Mouse (Mus musculus): Measurements from ENCODE around the gene Ubr4. TPM values are rescaled to one million over a fixed set of nuclear protein-coding genes. Genes with fewer than 3 reads are reported as not detected.

The Ubr4 gene
- polyA plus RNA-seq, 1 experiment from 2014 or later: 63.1 TPM

- H3K9me3 ChIP-seq (replicated peaks; ENCODE audit: control insufficient read depth, low read length): no peaks in the 10 kb centered on the region
Observed at GRCm38 (mm10) chr4:139312632-139313031, 39.8 kb upstream of the Ubr4 start.

GRCm38 (mm10) chr4:139318449-139318848 is 34.0 kb upstream of the Ubr4 start:
- no peak overlapping the region for H3K4me3 ChIP-seq (ENCODE audit: low read depth, low read length)
- no peak overlapping the region for H3K4me2 ChIP-seq (ENCODE audit: low read depth, low read length)
- H3K4me1 ChIP-seq (ENCODE audit: control insufficient read depth, insufficient read depth, low read length): no peaks in the 10 kb centered on the region
- H3K9ac ChIP-seq (replicated peaks; ENCODE audit: low read length): no peak overlapping the region
- DNase-seq (ENCODE audit: low spot score): no peak
- no peak overlapping the region for H3K27ac ChIP-seq (replicated peaks; ENCODE audit: low read depth, low read length)
- 88% methylated on average over 11 of the region's 11 CpGs for WGBS
- no peaks in the 10 kb centered on the region for H3K27me3 ChIP-seq (ENCODE audit: control insufficient read depth, insufficient read depth, low read length)
- no peaks in the 10 kb centered on the region for H3K9me3 ChIP-seq (replicated peaks; ENCODE audit: control insufficient read depth, low read length)
- ATAC-seq (replicated peaks; ENCODE audit: insufficient number of reproducible peaks, low FRiP score, low TSS enrichment, low read depth): no peak
- H3K36me3 ChIP-seq (replicated peaks; ENCODE audit: control insufficient read depth, insufficient read depth, low read depth, low read length): peaks cover 5% of the 10 kb centered on the region

More at GRCm38 (mm10) chr4:139312632-139313031, 39.8 kb upstream of the Ubr4 start:
- 0 out of 2 replicates have a peak, but pooled peaks cover 2% of the 10 kb centered on the region for H3K27me3 ChIP-seq (ENCODE audit: control insufficient read depth, insufficient read depth, low read length)
- DNase-seq (ENCODE audit: low spot score): peak; percentile 60
- no peak overlapping the region for H3K9ac ChIP-seq (replicated peaks; ENCODE audit: low read length)
- peaks cover 3% of the 10 kb centered on the region; the same call in 1 of the 2 replicates for H3K36me3 ChIP-seq (replicated peaks; ENCODE audit: control insufficient read depth, insufficient read depth, low read depth, low read length)
- no peak overlapping the region for H3K4me3 ChIP-seq (ENCODE audit: low read depth, low read length)
- H3K4me1 ChIP-seq (ENCODE audit: control insufficient read depth, insufficient read depth, low read length): no peaks in the 10 kb centered on the region
- WGBS: 54% methylated on average over 4 of the region's 4 CpGs
- no peak overlapping the region for H3K4me2 ChIP-seq (ENCODE audit: low read depth, low read length)
- ATAC-seq (replicated peaks; ENCODE audit: insufficient number of reproducible peaks, low FRiP score, low TSS enrichment, low read depth): no peak
- no peak overlapping the region for H3K27ac ChIP-seq (replicated peaks; ENCODE audit: low read depth, low read length)

- Histone ChIP-seq H3K9ac (replicated peaks; ENCODE audit: low read length) (no peak overlapping the region), H3K36me3 (replicated peaks; ENCODE audit: control insufficient read depth, insufficient read depth, low read depth, low read length) (peaks cover 5% of the 10 kb centered on the region), H3K4me3 (ENCODE audit: low read depth, low read length) (no peak overlapping the region), H3K4me2 (ENCODE audit: low read depth, low read length) (no peak overlapping the region), H3K27ac (replicated peaks; ENCODE audit: low read depth, low read length) (no peak overlapping the region), H3K9me3 (replicated peaks; ENCODE audit: control insufficient read depth, low read length) (no peaks in the 10 kb centered on the region), H3K4me1 (ENCODE audit: control insufficient read depth, insufficient read depth, low read length) (no peaks in the 10 kb centered on the region), H3K27me3 (ENCODE audit: control insufficient read depth, insufficient read depth, low read length) (no peaks in the 10 kb centered on the region)
- 0 out of 2 replicates have a peak, but pooled peaks have one; percentile 44 for ATAC-seq (replicated peaks; ENCODE audit: insufficient number of reproducible peaks, low FRiP score, low TSS enrichment, low read depth)
- DNase-seq (ENCODE audit: low spot score): no peak
- 92% methylated on average over 4 of the region's 4 CpGs for WGBS
Observed at GRCm38 (mm10) chr4:139319740-139320139, 32.7 kb upstream of the Ubr4 start.

GRCm38 (mm10) chr4:139330605-139331004 is 21.8 kb upstream of the Ubr4 start:
- H3K9me3 ChIP-seq (replicated peaks; ENCODE audit: control insufficient read depth, low read length): no peaks in the 10 kb centered on the region
- H3K4me3 ChIP-seq (ENCODE audit: low read depth, low read length): no peak overlapping the region
- H3K4me2 ChIP-seq (ENCODE audit: low read depth, low read length): peak overlapping the region; percentile 1; the same call in 1 of the 2 replicates
- no peaks in the 10 kb centered on the region for H3K4me1 ChIP-seq (ENCODE audit: control insufficient read depth, insufficient read depth, low read length)
- DNase-seq (ENCODE audit: low spot score) (peak; percentile 85), ATAC-seq (replicated peaks; ENCODE audit: insufficient number of reproducible peaks, low FRiP score, low TSS enrichment, low read depth) (peak; percentile 85)
- H3K27ac ChIP-seq (replicated peaks; ENCODE audit: low read depth, low read length): no peak overlapping the region
- WGBS: 8% methylated on average over 10 of the region's 10 CpGs
- no peaks in the 10 kb centered on the region for H3K36me3 ChIP-seq (replicated peaks; ENCODE audit: control insufficient read depth, insufficient read depth, low read depth, low read length)
- H3K27me3 ChIP-seq (ENCODE audit: control insufficient read depth, insufficient read depth, low read length): no peaks in the 10 kb centered on the region; the same call in 1 of the 2 replicates
- H3K9ac ChIP-seq (replicated peaks; ENCODE audit: low read length): no peak overlapping the region

- ATAC-seq (replicated peaks; ENCODE audit: insufficient number of reproducible peaks, low FRiP score, low TSS enrichment, low read depth) (no peak), DNase-seq (ENCODE audit: low spot score) (no peak)
- H3K27ac ChIP-seq (replicated peaks; ENCODE audit: low read depth, low read length): no peak overlapping the region
- H3K9ac ChIP-seq (replicated peaks; ENCODE audit: low read length): no peak overlapping the region
- no peak overlapping the region for H3K4me2 ChIP-seq (ENCODE audit: low read depth, low read length)
- H3K4me3 ChIP-seq (ENCODE audit: low read depth, low read length): no peak overlapping the region
- no peaks in the 10 kb centered on the region; the same call in 1 of the 2 replicates for H3K27me3 ChIP-seq (ENCODE audit: control insufficient read depth, insufficient read depth, low read length)
- WGBS: 79% methylated on average over 5 of the region's 9 CpGs
- no peaks in the 10 kb centered on the region for H3K9me3 ChIP-seq (replicated peaks; ENCODE audit: control insufficient read depth, low read length)
- H3K36me3 ChIP-seq (replicated peaks; ENCODE audit: control insufficient read depth, insufficient read depth, low read depth, low read length): no peaks in the 10 kb centered on the region
- H3K4me1 ChIP-seq (ENCODE audit: control insufficient read depth, insufficient read depth, low read length): no peaks in the 10 kb centered on the region
Observed at GRCm38 (mm10) chr4:139334631-139335295, 17.6 kb upstream of the Ubr4 start.

GRCm38 (mm10) chr4:139335507-139335906 is 16.9 kb upstream of the Ubr4 start:
- Histone ChIP-seq H3K27me3 (ENCODE audit: control insufficient read depth, insufficient read depth, low read length) (no peaks in the 10 kb centered on the region; the same call in 1 of the 2 replicates), H3K4me1 (ENCODE audit: control insufficient read depth, insufficient read depth, low read length) (no peaks in the 10 kb centered on the region), H3K36me3 (replicated peaks; ENCODE audit: control insufficient read depth, insufficient read depth, low read depth, low read length) (no peaks in the 10 kb centered on the region), H3K4me2 (ENCODE audit: low read depth, low read length) (no peak overlapping the region), H3K9me3 (replicated peaks; ENCODE audit: control insufficient read depth, low read length) (no peaks in the 10 kb centered on the region), H3K4me3 (ENCODE audit: low read depth, low read length) (no peak overlapping the region), H3K27ac (replicated peaks; ENCODE audit: low read depth, low read length) (no peak overlapping the region), H3K9ac (replicated peaks; ENCODE audit: low read length) (no peak overlapping the region)
- 65% methylated on average over 7 of the region's 7 CpGs for WGBS
- no peak for DNase-seq (ENCODE audit: low spot score)
- no peak for ATAC-seq (replicated peaks; ENCODE audit: insufficient number of reproducible peaks, low FRiP score, low TSS enrichment, low read depth)

- no peaks in the 10 kb centered on the region for H3K36me3 ChIP-seq (replicated peaks; ENCODE audit: control insufficient read depth, insufficient read depth, low read depth, low read length)
- DNase-seq (ENCODE audit: low spot score) (peak; percentile 86), ATAC-seq (replicated peaks; ENCODE audit: insufficient number of reproducible peaks, low FRiP score, low TSS enrichment, low read depth) (peak; percentile 70; the same call in 1 of the 2 replicates)
- no peak overlapping the region for H3K4me3 ChIP-seq (ENCODE audit: low read depth, low read length)
- H3K9ac ChIP-seq (replicated peaks; ENCODE audit: low read length): peak overlapping the region; percentile 22; the same call in 1 of the 2 replicates
- H3K9me3 ChIP-seq (replicated peaks; ENCODE audit: control insufficient read depth, low read length): no peaks in the 10 kb centered on the region
- 23% methylated on average over 24 of the region's 24 CpGs for WGBS
- no peaks in the 10 kb centered on the region for H3K4me1 ChIP-seq (ENCODE audit: control insufficient read depth, insufficient read depth, low read length)
- H3K27ac ChIP-seq (replicated peaks; ENCODE audit: low read depth, low read length): no peak overlapping the region
- H3K27me3 ChIP-seq (ENCODE audit: control insufficient read depth, insufficient read depth, low read length): no peaks in the 10 kb centered on the region; the same call in 1 of the 2 replicates
- peak overlapping the region; percentile 25 for H3K4me2 ChIP-seq (ENCODE audit: low read depth, low read length)
Observed at GRCm38 (mm10) chr4:139336822-139337483, 15.5 kb upstream of the Ubr4 start.

GRCm38 (mm10) chr4:139338145-139338544 is 14.3 kb upstream of the Ubr4 start:
- WGBS: 55% methylated on average over 33 of the region's 33 CpGs
- Histone ChIP-seq H3K27me3 (ENCODE audit: control insufficient read depth, insufficient read depth, low read length) (no peaks in the 10 kb centered on the region; the same call in 1 of the 2 replicates), H3K27ac (replicated peaks; ENCODE audit: low read depth, low read length) (no peak overlapping the region), H3K4me3 (ENCODE audit: low read depth, low read length) (no peak overlapping the region), H3K9me3 (replicated peaks; ENCODE audit: control insufficient read depth, low read length) (no peaks in the 10 kb centered on the region), H3K4me1 (ENCODE audit: control insufficient read depth, insufficient read depth, low read length) (no peaks in the 10 kb centered on the region), H3K4me2 (ENCODE audit: low read depth, low read length) (no peak overlapping the region), H3K9ac (replicated peaks; ENCODE audit: low read length) (no peak overlapping the region), H3K36me3 (replicated peaks; ENCODE audit: control insufficient read depth, insufficient read depth, low read depth, low read length) (no peaks in the 10 kb centered on the region)
- ATAC-seq (replicated peaks; ENCODE audit: insufficient number of reproducible peaks, low FRiP score, low TSS enrichment, low read depth) (no peak), DNase-seq (ENCODE audit: low spot score) (no peak)

Data from embryonic facial prominence, embryonic 11.5 days (tissue).